Mouse (Mus musculus) right cerebral cortex, postnatal 25 days (tissue): Measurements from ENCODE around the gene Nup188.

Experiments
- DNase-seq: peaks from one replicate; pipeline ENCODE4 v3.0.0; 2022

Nup188 gene

DNA sequence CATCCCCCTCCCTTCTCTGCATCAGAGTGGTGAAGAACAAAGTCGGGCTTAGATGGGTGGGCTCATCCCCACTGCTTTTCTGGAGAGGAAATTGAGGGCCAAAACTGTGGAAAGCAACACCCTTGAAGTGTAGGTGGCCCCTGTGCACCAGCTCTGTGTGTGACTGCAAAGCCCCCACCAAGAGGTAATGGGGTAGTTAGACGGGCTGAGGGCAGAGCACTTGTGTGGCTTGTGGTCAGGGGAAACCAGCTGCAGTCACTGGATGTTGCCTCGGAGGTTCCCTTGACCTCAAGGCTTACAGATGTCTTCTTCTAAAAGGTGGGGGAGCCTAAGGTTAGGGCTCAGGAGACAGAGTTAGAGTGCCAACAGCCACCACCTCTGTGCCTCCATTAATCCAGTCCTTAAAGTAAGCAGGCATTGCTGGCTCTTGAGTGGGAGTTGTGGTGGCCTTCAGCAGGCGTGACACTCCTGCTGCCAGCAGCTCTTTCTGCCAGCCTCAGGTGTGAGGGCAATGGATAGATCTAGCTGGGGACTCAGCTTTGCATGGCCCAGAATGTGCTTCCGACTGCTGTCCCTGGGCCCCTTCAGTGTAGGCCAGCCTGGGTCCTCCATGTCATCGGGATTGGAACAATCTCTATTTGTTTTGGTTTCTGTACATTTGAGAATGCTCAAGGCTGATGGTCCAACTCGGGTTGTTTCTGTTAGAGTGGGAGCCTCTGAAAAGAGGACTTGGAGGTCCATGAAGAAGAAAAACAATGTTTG, 28.3 kb upstream of the Nup188 start:
- no peak for DNase-seq

- no peak for DNase-seq
Observed at GRCm38 (mm10) chr2:30258600-30258999, 27.6 kb upstream of the Nup188 start.

GRCm38 (mm10) chr2:30259131-30260064, 26.8 kb upstream of the Nup188 start:
- no peak for DNase-seq

DNA sequence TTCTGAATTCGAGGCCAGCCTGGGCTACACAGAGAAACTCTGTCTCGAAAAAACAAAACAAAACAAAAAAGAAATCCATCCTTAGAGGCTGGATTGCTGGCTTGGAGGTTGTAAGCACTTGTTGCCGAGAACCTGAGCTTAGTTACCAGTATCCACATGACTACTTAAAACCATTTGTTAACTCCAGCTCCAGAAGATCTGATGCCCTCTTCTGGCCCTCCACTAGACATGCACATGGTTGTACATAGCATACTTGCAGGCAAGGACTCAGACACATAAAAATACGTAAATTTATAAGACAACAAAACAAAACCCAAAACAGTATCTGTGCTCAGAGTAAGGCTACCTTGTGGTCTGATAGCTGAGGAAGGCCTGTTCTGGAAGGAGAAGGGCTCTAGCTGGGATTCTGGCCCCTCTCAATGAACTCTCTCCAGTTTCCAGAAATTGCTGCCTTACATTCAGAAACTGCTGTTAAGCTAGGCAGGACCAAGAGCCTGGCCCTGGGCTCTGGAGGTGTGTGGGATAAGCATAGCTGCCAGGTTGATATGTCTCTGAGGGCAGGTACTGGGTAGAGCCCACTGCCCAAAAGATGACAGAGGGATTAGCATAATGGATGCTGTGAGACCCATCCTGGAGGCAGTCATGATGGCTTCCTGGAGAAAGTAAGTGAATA, 25.0 kb upstream of the Nup188 start:
- no peak for DNase-seq

DNA sequence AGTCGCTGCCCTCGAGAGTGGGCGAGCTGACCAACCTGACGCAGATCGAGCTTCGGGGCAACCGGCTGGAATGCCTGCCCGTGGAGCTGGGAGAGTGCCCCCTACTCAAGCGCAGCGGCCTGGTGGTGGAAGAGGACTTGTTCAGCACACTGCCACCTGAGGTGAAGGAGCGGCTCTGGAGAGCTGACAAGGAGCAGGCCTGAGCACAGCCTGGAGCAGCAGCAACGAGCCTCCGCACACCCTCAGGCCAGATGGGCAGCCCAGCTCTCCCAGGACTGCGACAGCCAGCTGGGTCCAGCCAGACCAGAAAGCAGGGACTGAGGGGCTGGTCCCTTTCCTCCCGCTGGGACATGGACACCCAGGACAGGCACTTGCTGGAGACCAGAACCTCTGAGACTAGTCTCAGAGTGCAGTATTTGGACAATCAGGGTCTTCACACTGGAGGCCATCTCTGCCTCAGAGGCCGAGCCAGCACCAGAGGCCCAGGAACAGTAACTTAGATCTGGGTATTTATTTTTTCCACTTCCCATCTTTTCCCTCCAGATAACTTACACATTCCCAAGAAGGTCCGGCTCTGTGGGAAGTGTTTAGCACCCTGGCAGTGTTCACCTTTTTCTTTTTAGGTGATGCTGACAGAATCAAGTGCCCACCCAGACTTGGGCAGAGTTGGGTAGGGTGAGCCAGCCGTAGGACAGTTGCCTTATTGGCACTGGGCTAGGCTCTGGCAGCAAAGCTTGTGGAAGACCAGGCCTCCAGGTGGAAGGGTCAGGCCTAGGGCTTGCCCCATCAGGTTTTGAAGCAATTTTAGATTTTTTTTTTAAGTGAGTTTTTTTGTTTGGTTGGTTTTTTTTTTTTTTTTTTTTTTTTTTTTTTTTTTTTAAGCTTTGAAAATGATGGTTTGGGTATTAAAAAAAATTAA, 24.0 kb upstream of the Nup188 start:
- no peak for DNase-seq

- DNase-seq, result no peak
Observed at GRCm38 (mm10) chr2:30262840-30263441, 23.3 kb upstream of the Nup188 start.

- DNase-seq, result no peak
Observed at GRCm38 (mm10) chr2:30263811-30264210, 22.4 kb upstream of the Nup188 start.

DNA sequence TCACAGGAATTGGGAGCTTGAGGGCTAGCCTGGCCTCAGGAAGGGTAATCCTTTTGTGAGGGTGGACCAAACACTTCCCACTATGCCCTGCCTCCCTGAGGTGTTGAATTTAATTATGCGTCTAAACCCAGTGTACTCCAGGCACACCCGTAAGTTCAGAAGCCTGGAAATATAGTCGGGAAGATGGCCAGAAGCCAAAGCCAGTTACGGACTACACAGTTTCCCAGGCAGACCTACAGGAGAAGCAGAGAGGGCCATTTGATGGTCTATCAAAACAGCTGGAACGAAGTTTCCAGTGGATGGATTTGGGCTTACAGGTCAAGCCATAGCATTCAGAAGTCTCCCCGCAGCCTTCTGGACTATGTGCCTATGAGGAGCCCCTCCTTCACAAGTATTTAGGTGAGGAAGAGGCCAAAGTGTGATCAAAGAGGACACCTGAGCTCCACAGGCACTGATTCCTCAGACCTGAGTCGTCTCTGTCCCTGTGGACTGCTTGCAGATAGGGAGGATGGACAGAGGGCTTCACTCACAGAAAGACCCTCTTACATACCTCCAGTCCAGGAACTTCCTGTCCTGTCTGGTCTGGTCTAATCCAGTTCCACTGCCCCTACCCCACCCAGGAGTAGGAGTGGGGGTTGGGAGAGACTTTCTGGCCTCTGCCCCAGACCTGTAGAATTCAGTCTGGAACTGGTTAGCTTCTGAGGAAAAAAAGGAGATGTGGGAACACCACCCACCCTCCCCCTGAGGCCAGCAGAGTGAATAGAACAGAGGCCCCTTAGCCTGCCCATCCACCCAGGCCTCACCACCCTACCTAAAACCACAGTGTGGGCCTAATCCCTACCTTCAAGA, 21.3 kb upstream of the Nup188 start:
- no peak for DNase-seq

DNA sequence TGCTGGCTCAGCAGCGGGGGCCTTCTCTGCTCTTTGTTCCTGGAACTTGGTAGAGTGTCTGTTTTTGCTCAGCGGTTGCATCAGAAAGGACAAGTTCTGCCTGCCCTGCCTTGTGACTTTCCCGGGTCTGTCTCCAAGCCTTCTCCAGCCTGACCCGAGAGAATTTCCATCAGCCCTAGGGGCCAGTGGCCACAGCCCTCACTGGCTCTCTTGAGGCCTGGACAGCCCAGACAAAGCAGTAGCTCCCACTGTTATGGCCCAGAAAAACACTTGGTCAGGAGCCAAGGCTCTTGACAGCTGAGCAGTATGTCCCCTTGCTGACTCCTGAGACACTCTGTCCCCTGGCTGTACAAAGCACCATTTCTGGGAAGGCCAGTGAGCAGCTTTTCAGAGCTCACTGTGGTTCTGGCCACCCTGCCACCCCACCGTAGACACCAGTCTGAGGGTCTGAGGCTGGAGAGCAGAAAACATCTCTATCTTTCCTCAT, 20.4 kb upstream of the Nup188 start, which contains the start of gene Phyhd1:
Gene Phyhd1, plus strand, starts transcription at position 437 of the 487 bp plus-strand sequence.
- no peak for DNase-seq

GRCm38 (mm10) chr2:30266392-30266941, 19.7 kb upstream of the Nup188 start:
- no peak for DNase-seq

GRCm38 (mm10) chr2:30267466-30267865, 18.7 kb upstream of the Nup188 start:
- no peak for DNase-seq

DNA sequence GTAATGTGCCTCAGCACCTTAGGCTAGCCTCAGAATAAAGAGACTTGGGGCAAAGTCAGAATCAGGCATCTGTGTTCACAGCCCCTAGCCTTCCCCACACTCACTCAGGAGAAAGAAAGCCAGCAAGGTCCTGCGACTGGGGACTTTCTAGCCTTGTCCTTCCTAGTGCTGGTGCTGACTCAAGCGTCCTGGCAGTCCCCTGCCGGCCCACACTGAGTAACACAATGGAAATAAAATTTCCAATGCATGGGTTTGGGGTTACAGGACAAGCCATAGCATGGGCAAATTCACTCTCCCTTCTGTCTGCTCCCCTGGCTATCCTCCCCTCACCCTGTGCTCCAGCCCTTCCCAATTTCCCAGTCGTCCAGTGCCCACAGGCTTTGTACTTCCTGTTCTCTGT, 17.8 kb upstream of the Nup188 start:
- no peak for DNase-seq

DNA sequence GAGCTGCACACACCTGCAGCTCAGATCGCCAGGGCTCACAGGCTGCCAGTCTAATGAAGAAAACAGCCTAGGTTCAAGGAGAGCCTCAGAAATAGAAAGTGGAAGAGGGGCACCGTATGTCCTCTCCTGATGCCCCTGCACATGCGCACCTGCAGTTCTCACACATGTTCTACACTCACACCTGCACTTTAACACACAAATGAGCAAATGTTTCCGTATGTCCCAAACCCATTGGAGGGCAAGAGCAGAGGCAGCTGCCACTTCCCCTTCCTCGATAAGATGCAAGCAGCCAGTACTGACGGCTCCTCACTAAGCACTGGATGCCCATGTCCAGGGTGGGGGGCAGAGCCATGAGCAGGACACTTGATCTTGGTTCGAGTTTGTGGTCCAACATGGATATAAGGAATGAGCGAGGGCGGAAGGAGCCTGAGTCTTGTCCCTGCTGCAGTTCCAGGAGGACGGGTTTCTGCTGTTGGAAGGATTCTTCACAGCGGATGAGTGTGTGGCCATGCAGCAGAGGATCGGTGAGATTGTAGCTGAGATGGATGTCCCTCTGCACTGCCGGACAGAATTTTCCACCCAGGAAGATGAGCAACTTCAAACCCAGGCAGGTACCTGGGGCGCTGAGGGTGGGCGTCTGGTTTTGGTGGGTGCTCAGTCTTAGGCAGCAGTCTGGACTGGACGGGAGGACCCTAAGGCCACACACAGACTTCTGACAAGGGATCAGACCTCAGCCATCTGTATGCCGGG, 16.8 kb upstream of the Nup188 start:
- no peak for DNase-seq

DNA sequence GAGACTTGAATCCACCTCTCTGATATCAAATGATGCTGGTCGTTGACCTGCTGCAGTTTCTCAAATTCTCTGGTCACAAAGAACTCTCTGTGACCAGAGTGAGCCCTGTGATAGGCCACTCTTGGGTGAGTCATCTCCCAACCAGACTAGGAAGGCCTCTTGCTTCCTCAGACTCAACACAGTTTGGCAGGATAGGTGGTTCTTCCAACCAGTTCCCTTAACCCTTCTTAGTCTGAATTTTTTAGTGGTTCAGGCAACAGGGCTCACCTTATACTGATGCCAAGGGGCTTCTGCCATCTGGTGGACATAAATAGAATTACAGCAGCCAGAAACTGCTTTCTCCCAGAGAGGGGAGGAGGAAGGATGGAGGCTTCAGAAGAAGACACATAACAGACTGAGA, 16.1 kb upstream of the Nup188 start:
- peak; percentile 63 for DNase-seq

- no peak for DNase-seq
Observed at GRCm38 (mm10) chr2:30280743-30281142, 5.5 kb upstream of the Nup188 start, which contains the start of gene Gm28038. Gene Gm28038 (plus strand): TSS chr2:30281043.

DNA sequence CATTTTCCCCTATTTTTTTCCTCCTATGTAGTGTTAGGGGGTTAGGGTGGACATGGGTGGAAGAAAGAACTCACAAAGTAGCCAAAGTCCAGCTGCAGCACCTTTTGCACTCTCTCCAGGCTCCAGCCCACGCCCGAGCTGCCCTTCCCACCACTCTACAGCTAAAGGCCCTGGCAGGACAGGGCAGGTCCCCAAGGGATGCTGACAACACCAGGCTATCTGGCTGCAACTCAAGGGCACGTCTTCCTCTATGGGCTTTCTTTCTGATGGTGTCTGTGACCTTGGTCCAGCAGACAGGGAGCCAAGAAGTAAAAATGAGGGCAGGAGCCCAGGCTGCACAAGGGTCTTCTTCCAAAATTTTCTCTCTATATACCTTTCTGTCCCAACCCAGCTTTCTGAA, 4.5 kb upstream of the Nup188 start:
- DNase-seq, result no peak

- DNase-seq, result no peak
Observed at GRCm38 (mm10) chr2:30283193-30283592, 3.0 kb upstream of the Nup188 start.

DNA sequence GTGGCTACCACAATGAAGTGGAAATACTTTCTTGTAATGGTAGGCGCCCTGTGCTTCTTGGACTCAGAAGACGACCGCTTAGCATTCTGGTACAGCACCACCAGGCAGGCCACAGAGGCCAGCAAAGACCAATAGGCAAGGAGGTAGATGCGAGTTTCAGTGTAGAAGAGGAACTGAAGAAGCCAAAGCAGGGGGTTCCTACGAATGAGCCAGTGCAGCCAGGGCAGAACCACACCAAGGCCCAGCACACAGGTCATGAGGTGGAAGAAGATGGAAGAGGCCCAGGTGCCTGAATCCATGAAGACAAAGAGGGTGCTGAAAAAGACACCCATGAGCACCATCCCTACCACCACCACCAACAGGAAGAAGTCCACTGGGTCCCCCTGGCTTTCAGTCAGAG, 1.2 kb upstream of the Nup188 start:
- no peak for DNase-seq

GRCm38 (mm10) chr2:30285416-30286181, 598 bp upstream of the Nup188 start:
- no peak for DNase-seq
